Mouse (Mus musculus) urinary bladder, postnatal 36 days (tissue): ENCODE data around the gene Gm12184.
"Not testable (repeated sequence)": the region's sequence is repeated elsewhere in the genome, so short reads cannot be mapped to it uniquely, and the experiment has no call there.

Experiments
- DNase-seq, 2 experiments: peaks; one replicate each; pipeline ENCODE4 v3.0.0; 2022; ENCODE audit warnings: low spot score in 2 of 2, mixed read lengths in 1 of 2

Gm12184 gene

GRCm38 (mm10) chr11:48825979-48826751 lies at the start of gene Gm12184, which contains the start of gene Trim7:
TSS of gene Gm12184 (minus strand) at chr11:48826655.
TSS of gene Trim7 (plus strand) at chr11:48826140.
- DNase-seq, result not testable (repeated sequence)

DNA sequence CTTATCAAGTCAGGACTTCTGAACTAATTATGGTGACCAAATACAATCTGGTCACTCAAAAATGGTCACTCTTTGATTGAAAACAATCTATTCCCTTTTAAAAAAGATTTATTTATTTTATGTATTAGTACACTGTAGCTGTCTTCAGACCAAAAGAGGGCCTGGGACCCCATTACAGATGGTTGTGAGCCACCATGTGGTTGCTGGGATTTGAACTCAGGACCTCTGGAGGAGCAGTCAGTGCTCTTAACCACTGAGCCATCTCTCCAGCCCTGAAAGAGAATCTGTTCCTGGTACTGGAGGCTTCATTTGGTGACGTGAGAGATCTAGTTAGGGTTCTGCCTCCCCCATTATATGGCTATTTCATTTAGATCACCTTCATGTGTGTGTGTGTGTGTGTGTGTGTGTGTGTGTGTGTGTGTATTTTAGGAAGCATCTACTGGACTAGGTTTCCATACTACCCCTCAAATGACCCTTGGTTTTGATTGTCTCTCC lies 48.9 kb upstream of the Gm12184 start:
- not testable (repeated sequence) for DNase-seq

GRCm38 (mm10) chr11:48874465-48874864 lies 48.0 kb upstream of the Gm12184 start:
- DNase-seq, result peak in 1 of 2 experiments; percentile 32

- no peak for DNase-seq
Measured at GRCm38 (mm10) chr11:48873591-48874290, 47.3 kb upstream of the Gm12184 start.

DNA sequence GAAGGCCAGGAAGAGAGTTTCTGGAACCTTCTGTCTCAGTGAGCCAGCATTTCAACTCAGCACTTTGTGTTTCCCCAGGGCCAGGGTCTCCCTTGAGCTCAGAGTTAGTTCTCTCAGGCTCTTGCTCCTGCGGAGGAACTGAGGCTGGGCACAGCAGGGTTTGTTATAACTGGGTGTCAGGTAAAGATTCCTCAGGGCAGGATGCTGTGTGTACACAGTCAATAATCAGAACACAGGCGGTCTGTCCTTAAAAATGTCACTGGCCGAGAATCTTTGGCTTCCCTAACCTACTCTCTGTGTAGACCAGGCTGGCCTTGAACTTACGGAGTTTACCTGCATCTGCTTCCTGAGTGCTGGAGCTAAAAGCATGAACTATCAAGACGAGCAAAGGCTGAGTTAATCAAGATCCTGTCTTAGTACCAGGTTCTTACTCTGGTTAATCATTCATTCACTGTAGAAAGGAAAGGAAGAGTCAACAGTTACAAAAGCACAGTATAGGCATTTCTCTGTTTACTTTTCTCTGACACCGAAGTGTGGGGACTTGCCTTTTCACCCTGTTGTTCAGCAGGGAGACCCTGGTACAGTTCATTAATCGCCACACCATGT lies 46.3 kb upstream of the Gm12184 start:
- DNase-seq, result no peak

GRCm38 (mm10) chr11:48871817-48872541 lies 45.5 kb upstream of the Gm12184 start:
- DNase-seq, result peak in 1 of 2 experiments; percentile 36

DNA sequence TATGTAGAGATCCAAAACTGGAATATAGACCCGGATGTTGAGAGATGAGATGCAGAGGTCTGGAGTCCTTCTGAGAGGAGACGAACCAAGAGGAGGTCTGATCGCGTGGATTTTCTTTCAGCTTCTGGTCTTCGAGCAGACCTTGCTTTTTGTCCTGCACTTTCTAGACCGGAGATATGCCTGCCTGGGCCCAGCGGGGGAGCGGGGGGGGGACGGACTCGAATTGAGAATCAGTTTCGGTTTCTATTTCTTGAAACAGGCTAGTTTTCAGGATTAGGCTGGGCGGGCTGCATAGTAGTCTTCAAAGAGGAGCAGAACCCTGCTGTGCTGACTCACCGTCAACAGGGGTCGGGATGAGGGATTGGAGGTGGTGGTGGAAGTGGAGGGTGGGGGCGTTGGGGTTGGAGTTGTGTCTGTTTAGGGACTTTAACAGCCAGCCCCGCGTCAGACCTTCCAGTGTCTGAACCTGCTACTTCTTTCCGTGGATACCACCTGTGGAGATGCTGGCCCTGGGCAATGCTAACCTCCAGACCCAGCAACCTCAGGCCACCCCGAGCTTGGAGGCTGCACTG lies 44.8 kb upstream of the Gm12184 start, which contains the start of gene Irgm1:
Gene Irgm1, minus strand, starts transcription at position 483 of the 572 bp plus-strand sequence.
- DNase-seq, result peak in 1 of 2 experiments; percentile 64

GRCm38 (mm10) chr11:48870781-48871180 lies 44.3 kb upstream of the Gm12184 start:
- no peak for DNase-seq

DNA sequence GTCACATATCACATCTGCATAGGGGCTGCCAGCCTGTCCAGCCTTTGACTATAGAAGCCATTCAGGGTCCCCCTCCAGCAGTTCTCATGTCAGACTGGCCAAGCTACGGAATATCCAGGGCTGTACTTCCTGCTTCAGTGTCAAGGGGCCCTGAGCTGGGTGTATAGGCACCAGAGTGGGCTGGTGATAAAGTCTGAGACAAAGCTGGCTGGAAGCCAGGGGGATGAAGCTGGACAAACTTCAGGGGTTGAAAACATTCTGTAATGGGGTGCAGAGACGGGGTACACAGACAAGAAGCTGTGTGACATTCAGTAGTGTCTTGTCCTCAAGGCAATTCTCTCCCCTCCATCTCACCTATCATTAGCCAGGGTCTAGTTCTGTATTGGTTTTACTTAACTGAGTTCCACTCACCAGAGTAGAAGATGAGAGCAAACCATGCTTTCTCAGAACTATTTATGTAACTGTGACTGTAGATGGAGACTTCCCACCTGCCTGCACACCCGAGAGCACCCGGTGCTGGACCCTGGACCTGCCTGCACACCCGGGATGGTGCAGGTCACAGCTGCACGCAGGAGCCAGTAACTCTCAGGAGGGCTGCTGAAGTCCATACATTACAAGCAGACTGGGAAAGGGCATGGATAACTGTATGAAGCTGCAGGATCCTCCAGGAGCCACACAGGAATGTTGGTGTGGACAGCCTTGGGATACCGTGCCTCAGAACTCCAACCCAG lies 43.1 kb upstream of the Gm12184 start:
- no peak for DNase-seq

DNA sequence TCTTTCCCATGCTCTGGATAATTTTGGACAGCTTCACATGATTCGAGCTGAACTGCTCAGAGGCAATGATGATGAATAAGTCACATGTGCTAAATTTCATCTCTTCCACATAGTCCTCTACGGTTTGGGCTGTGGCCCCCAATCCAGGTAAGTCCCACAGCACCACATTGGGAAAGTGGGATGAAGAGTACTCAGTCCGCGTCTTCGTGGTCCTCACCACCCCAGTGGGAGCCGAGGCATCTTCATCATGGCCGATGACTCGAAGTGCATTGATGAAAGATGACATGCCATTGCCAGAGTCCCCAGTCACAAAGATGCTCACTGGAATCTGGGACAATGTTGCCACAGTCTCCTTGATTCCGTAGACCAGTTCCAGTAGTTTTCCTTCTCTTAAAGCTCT lies 40.0 kb upstream of the Gm12184 start:
- DNase-seq, result no peak

DNA sequence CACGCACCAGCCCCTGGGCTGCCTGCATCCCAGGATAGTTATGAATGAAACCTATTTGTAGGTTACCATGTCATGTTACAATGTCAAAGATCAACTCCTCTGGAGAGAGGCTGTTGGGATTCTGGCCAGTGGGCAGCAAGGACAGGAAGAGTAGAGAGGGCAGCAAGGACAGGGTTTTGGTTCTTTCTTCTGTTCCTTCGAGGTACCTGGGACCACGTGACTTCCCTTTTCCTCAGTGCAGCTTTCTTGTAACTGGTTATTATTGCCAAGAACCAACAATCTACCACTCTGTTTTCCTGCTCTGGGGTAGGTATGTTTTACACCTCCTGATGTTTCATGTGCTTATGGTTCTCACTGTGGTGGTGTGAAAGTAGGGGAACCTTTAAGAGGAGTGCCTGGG lies 37.4 kb upstream of the Gm12184 start:
- no peak for DNase-seq

DNA sequence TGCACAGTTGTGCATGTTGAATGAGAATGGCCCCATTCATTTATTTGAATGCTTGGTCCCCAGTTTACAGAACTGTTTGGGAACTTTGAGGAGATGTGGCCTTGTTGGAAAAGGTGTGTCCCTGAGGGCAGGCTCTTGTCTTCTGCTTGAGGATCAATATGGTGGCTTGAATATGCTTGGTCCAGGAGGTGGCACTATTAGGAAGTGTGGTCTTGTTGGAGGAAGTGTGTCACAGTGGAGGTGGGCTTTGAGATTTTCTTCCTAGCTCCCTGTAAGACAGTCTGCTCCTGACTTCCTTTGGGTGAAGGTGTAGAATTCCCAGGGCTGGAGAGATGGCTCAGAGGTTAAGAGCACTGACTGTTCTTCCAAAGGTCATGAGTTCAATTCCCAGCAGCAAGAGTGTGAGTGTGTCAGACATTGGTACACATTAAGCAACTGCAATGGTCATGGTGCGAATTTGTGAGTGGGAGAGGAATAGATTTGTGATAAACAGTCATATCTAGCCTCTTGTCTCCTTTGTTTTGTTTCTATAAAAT lies 36.4 kb upstream of the Gm12184 start:
- DNase-seq, result no peak

DNA sequence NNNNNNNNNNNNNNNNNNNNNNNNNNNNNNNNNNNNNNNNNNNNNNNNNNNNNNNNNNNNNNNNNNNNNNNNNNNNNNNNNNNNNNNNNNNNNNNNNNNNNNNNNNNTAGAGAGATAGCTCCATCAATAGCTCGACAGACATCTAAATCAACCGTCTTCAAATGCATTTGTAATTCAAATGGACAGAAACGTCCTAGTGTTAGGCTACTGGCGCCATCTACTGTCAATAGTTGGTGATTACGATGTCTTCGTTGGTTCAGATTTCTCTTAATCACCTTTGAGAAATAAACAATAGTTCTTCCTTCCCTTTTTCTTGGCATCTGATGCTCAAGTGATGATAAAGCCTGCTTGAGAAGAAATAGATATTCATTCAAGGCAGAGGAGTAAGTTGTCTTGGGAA lies 32.6 kb upstream of the Gm12184 start:
- DNase-seq, result no peak

DNA sequence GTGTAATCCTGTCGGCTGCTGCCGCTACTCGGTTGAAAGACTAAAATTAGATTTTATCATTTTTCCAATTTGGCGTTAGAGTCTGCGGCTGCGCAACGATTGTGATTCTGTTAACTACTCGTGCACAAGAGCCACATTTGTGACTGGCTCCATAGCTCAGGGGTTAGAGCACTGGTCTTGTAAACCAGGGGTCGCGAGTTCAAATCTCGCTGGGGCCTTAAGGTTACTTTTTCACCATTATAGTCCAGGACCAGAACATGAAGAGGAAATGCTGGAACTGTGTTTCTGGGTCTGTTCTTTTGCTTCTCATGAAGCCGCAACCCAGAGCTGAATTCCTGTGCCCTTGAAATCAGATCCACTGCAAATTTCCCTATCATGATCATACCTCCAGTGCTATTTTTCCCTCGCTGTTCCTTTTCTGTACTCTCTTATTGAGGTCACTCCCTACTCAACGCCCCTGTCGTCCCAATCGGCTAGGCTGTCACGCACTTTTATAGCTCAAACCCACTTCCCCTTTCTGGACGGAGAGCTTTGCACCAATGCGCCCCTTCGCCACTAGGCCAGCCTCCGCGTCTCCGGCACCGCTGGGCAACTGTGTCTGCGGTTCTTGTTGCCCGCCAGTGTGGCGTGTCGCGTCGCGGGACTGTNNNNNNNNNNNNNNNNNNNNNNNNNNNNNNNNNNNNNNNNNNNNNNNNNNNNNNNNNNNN lies 27.2 kb upstream of the Gm12184 start:
- peak; percentile 88 to 90 for DNase-seq

DNA sequence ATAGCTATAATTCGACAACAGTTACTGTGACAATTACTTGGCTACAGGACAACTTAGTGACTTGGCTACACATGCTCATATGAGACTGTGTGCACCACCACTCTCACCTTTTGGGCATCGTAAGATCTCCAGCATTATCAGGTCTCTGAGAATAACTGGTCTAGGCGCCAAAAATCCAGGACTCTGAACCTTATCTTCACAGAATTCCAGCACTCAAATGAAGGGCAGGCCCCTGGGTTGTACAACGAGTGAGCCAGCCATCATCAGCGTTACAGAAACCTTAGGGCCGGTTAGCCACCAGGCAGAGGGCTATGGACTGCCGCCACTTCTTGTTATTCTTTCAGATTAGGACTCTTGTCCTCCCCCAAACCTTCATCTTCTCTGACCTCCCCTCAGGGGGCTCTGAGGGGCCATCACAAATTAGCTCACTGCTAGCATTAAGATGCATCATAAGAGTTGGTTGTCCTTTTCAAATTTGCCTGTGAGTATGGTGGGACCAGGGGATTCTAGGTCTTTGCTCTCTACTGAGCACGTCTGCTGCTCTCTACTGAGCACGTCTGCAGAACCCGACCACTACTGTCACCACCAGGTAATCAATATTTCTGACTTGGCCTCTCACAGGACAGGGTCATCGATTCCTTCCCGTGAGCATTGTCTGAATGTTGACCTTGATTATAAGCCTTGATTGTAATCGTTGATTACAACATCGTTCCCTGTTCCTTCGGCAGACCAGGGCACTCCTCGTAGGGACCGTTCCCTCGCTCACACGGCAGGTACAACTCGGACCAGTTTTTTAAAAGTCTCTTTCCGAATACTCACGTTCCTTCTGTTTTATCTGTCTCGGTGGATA lies 26.4 kb upstream of the Gm12184 start:
- no peak for DNase-seq

DNA sequence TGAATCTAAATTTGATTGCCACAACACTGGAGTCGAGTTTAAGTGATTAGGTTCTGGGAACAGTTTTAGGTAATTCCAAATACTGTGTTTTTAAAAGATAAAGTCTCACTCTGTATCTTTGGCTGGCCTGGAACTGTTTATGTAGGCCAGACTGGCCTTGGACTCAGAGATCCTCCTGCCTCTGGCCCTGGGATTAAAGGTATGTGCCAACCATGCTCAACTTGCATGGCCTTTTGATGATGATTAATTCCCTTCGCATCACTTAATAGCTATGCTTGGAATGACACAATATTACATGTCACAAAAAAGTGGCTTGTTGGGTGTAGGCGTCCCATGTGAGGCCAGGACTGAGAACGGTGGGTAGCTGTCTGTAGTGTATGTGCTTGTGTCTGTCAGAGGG lies 25.7 kb upstream of the Gm12184 start:
- no peak for DNase-seq

- no peak for DNase-seq
Measured at GRCm38 (mm10) chr11:48851270-48851995, 25.0 kb upstream of the Gm12184 start.

GRCm38 (mm10) chr11:48850240-48850639 lies 23.8 kb upstream of the Gm12184 start:
- no peak for DNase-seq
